In genomic region chr4:70011491-70012219, GRCm38 (mm10) we compare ENCODE assay signal across 20 mouse cellular contexts.
DNase-seq lines count a peak whose midpoint lies in the region; ATAC-seq and TF ChIP-seq lines count a peak whose summit lies in the region.
"Had no signal": no experiment of that assay in that cellular context is flagged by ENCODE, and none has a peak within 500 bp of the region (broad histone marks: within the 10 kb centered on the region; RNA-seq: fewer than 3 reads in every experiment).

No protein-coding gene starts in this region.

- no peak overlapping the region for H3K4me3 ChIP-seq in lung, embryonic 14.5 days (ENCODE audit: low read depth, low read length)
- no peak overlapping the region for H3K4me3 ChIP-seq in hindbrain, embryonic 12.5 days
- H3K4me3 ChIP-seq in midbrain, embryonic 14.5 days (replicated peaks; ENCODE audit: low read depth, low read length): no peak overlapping the region
- H3K4me3 ChIP-seq: forebrain, embryonic 15.5 days; intestine, embryonic 15.5 days; kidney, embryonic 15.5 days; liver, embryonic 15.5 days had no signal

- H3K4me1 ChIP-seq in lung, embryonic 14.5 days (ENCODE audit: insufficient read depth): 0 out of 2 replicates have a peak, but pooled peaks cover 3% of the 10 kb centered on the region
- peaks cover 7% of the 10 kb centered on the region for H3K4me1 ChIP-seq in hindbrain, embryonic 12.5 days
- H3K4me1 ChIP-seq in midbrain, embryonic 14.5 days (ENCODE audit: control insufficient read depth, insufficient read depth, low read length): peaks cover 5% of the 10 kb centered on the region; the same call in 1 of the 2 replicates
- H3K4me1 ChIP-seq: intestine, embryonic 15.5 days; kidney, embryonic 15.5 days; liver, embryonic 15.5 days; megakaryocyte, embryonic 14.5 days had no signal

- no peak for TF ChIP-seq CTCF in lung, embryonic 14.5 days (IDR thresholded peaks at IDR 0.05; ENCODE audit: low read depth)

- H3K27ac ChIP-seq in lung, embryonic 14.5 days (ENCODE audit: low read depth): no peak overlapping the region
- no peak overlapping the region; the same call in 1 of the 2 replicates for H3K27ac ChIP-seq in hindbrain, embryonic 12.5 days
- peak overlapping the region; percentile 61 for H3K27ac ChIP-seq in midbrain, embryonic 14.5 days (replicated peaks; ENCODE audit: low read depth, low read length)
- H3K27ac ChIP-seq: forebrain, embryonic 15.5 days; intestine, embryonic 15.5 days; kidney, embryonic 15.5 days; liver, embryonic 15.5 days had no signal

- no peaks in the 10 kb centered on the region for H3K36me3 ChIP-seq in lung, embryonic 14.5 days (ENCODE audit: insufficient read depth)
- H3K36me3 ChIP-seq in hindbrain, embryonic 12.5 days: no peaks in the 10 kb centered on the region
- no peaks in the 10 kb centered on the region for H3K36me3 ChIP-seq in midbrain, embryonic 14.5 days (ENCODE audit: control insufficient read depth, insufficient read depth, low read length)
- H3K36me3 ChIP-seq: forebrain, embryonic 15.5 days; intestine, embryonic 15.5 days; kidney, embryonic 15.5 days; liver, embryonic 15.5 days had no signal

- no peak; the same call in 1 of the 2 replicates for ATAC-seq in lung, embryonic 14.5 days (ENCODE audit: insufficient read depth)
- ATAC-seq in hindbrain, embryonic 12.5 days (ENCODE audit: low FRiP score): peak; percentile 68
- peak; percentile 16; the same call in 1 of the 2 replicates for ATAC-seq in midbrain, embryonic 14.5 days (ENCODE audit: low FRiP score, low TSS enrichment)
- ATAC-seq in granulocyte monocyte progenitor cell, adult 5-6 weeks (replicated peaks; ENCODE audit: poor library complexity, severe bottlenecking): no peak
- ATAC-seq: intestine, embryonic 15.5 days had no signal

- peak; percentile 5 for DNase-seq in embryo, embryonic 10.5 days (ENCODE audit: low spot score)
- no peak for DNase-seq in embryo, embryonic 9.5 days (ENCODE audit: extremely low spot score)
- peak; percentile 13 for DNase-seq in lung, embryonic 14.5 days
- no peak for DNase-seq in lung, postnatal 10 days
- DNase-seq in midbrain, embryonic 14.5 days: peak; percentile 29
- DNase-seq in kidney, adult 11 months: no peak
- DNase-seq: adrenal gland, adult 2 months; cerebellum, adult 11 months; cerebellum, postnatal 25 days; heart, postnatal 14 days; layer of hippocampus, postnatal 36 days; lung, postnatal 14 days had no signal

- no peaks in the 10 kb centered on the region for H3K9me3 ChIP-seq in lung, embryonic 14.5 days (ENCODE audit: low read depth, low read length)
- H3K9me3 ChIP-seq in hindbrain, embryonic 12.5 days (replicated peaks): no peaks in the 10 kb centered on the region
- no peaks in the 10 kb centered on the region for H3K9me3 ChIP-seq in midbrain, embryonic 14.5 days (ENCODE audit: control insufficient read depth, low read length)
- H3K9me3 ChIP-seq: forebrain, embryonic 15.5 days; intestine, embryonic 15.5 days; kidney, embryonic 15.5 days; liver, embryonic 15.5 days had no signal

- 54% methylated on average over 4 of the region's 4 CpGs for WGBS in lung, embryonic 14.5 days
- 83% methylated on average over 4 of the region's 4 CpGs for WGBS in hindbrain, embryonic 12.5 days
- WGBS in midbrain, embryonic 14.5 days: 84% methylated on average over 4 of the region's 4 CpGs

- no peak overlapping the region for H3K9ac ChIP-seq in lung, embryonic 14.5 days
- no peak overlapping the region for H3K9ac ChIP-seq in hindbrain, embryonic 12.5 days
- H3K9ac ChIP-seq in midbrain, embryonic 14.5 days (replicated peaks; ENCODE audit: low read length): no peak overlapping the region; the same call in 1 of the 2 replicates
- H3K9ac ChIP-seq: forebrain, embryonic 15.5 days; intestine, embryonic 15.5 days; kidney, embryonic 15.5 days; liver, embryonic 15.5 days had no signal

- H3K4me2 ChIP-seq in lung, embryonic 14.5 days: no peak overlapping the region
- no peak overlapping the region for H3K4me2 ChIP-seq in hindbrain, embryonic 12.5 days (replicated peaks)
- H3K4me2 ChIP-seq in midbrain, embryonic 14.5 days (ENCODE audit: low read length): no peak overlapping the region
- H3K4me2 ChIP-seq: forebrain, embryonic 15.5 days; heart, embryonic 11.5 days; intestine, embryonic 15.5 days; kidney, embryonic 15.5 days; liver, embryonic 15.5 days had no signal

- H3K27me3 ChIP-seq in lung, embryonic 14.5 days (ENCODE audit: insufficient read depth, low read length): no peaks in the 10 kb centered on the region
- no peaks in the 10 kb centered on the region for H3K27me3 ChIP-seq in hindbrain, embryonic 12.5 days
- no peaks in the 10 kb centered on the region for H3K27me3 ChIP-seq in midbrain, embryonic 14.5 days (ENCODE audit: control insufficient read depth, insufficient read depth, low read length)
- H3K27me3 ChIP-seq: forebrain, embryonic 15.5 days; intestine, embryonic 15.5 days; kidney, embryonic 15.5 days; liver, embryonic 15.5 days; megakaryocyte, embryonic 14.5 days had no signal

Comparison
In these comparisons a context has a peak if more than half of its experiments do, and no peak if none do; other contexts are left out.
1. DNase-seq: peak in embryo, embryonic 10.5 days (single experiment), lung, embryonic 14.5 days (single experiment) and midbrain, embryonic 14.5 days (single experiment); none in embryo, embryonic 9.5 days (single experiment), lung, postnatal 10 days (single experiment) and kidney, adult 11 months (single experiment).
2. ATAC-seq: peak in hindbrain, embryonic 12.5 days (single experiment) and midbrain, embryonic 14.5 days (single experiment); none in lung, embryonic 14.5 days (single experiment) and granulocyte monocyte progenitor cell, adult 5-6 weeks (single experiment).